Mouse (Mus musculus) olfactory bulb, adult 2 months (tissue): Measurements from ENCODE around the gene Slc39a13.

Experiments used
- CTCF ChIP-seq: fragments of 200-500 bp; IDR thresholded peaks from 2 replicates; pipeline ENCODE4 v1.5.1; 2012; ENCODE audit warnings: low read depth, mild to moderate bottlenecking, low read length, moderate library complexity; ENCODE audit not compliant: insufficient read depth
- POLR2A ChIP-seq: fragments of 200-500 bp; IDR thresholded peaks from 2 replicates; pipeline ENCODE4 v1.6.1; 2012; ENCODE audit warnings: mild to moderate bottlenecking, low read depth, low read length, moderate library complexity; ENCODE audit not compliant: insufficient read depth

DNA sequence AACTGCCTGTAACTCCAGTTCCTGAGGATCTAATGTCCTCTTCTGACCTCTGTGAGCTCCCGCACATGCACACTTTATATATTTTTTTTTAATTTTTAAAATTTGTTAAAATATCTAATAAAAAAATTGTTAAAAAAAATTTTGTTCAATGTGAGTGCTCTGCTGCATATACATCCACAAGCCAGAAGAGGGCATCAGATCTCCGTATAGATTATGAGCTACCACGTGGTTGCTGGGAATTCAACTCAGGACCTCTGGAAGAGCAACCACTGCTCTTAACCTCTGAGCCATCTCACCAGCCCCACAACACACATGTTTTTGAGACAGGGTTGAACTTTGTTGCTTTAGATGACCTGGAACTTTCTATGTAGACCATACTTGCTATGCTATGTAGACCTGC lies 37.2 kb downstream of the Slc39a13 start:
- TF ChIP-seq POLR2A (no peak), CTCF (no peak)
